ENCODE assay signal across 8 mouse cellular contexts in the genomic region with DNA sequence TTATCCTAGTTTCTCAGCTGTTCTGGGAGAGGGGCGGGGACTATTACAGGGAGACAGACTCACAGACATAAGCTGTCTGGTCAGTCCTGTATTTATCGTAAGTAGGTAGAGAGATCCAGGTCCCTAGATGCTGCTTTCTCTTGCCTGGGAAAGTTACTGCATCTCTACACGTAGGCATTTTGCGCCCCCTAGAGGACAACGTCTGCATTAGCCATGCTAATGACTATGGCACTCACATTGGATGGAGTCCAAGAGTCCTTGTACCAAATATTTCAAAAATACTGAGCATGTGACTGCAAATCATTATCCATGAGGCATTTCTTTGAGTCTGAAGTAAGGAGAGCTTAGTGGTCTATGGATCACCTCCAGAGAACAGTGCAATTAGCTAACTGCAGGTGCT. TPM values are rescaled to one million over a fixed set of nuclear protein-coding genes. Genes with fewer than 3 reads are reported as not detected.
DNase-seq lines count a peak whose midpoint lies in the region.
"Had no signal": no experiment of that assay in that cellular context is flagged by ENCODE, and none has a peak within 500 bp of the region (broad histone marks: within the 10 kb centered on the region; RNA-seq: fewer than 3 reads in every experiment).

No protein-coding gene starts in this region.

- WGBS in embryonic facial prominence, embryonic 10.5 days = 24% methylated on average over 5 of the region's 5 CpGs

- peaks cover 21% of the 10 kb centered on the region for H3K4me1 ChIP-seq in embryonic facial prominence, embryonic 10.5 days
- H3K4me1 ChIP-seq: stomach, embryonic 15.5 days had no signal

- H3K36me3 ChIP-seq in embryonic facial prominence, embryonic 10.5 days (replicated peaks) = no peaks in the 10 kb centered on the region
- H3K36me3 ChIP-seq: stomach, embryonic 15.5 days had no signal

- H3K9me3 ChIP-seq in embryonic facial prominence, embryonic 10.5 days = no peaks in the 10 kb centered on the region
- H3K9me3 ChIP-seq: stomach, embryonic 15.5 days had no signal

- no peak overlapping the region for H3K27ac ChIP-seq in embryonic facial prominence, embryonic 10.5 days (replicated peaks)
- H3K27ac ChIP-seq: stomach, embryonic 15.5 days had no signal

- DNase-seq in urinary bladder, postnatal 25 days (ENCODE audit: low spot score) = peak; percentile 57
- DNase-seq in urinary bladder, postnatal 10 days (ENCODE audit: low spot score) = no peak
- DNase-seq in adrenal gland, postnatal 36 days = peak; percentile 80 to 83
- peak; percentile 68 for DNase-seq in embryonic facial prominence, embryonic 10.5 days (ENCODE audit: low spot score)
- peak; percentile 69 to 81 for DNase-seq in kidney, adult 8-10 months
- DNase-seq in lung, adult 18-20 months = peak; percentile 41 to 56
- peak; percentile 33 for DNase-seq in skeletal muscle tissue, adult 2 months (ENCODE audit: low read depth, low spot score)

- no peaks in the 10 kb centered on the region for H3K27me3 ChIP-seq in embryonic facial prominence, embryonic 10.5 days (replicated peaks; ENCODE audit: low read depth, poor library complexity, severe bottlenecking)
- H3K27me3 ChIP-seq: stomach, embryonic 15.5 days had no signal

- H3K4me3 ChIP-seq in embryonic facial prominence, embryonic 10.5 days = no peak overlapping the region
- H3K4me3 ChIP-seq: stomach, embryonic 15.5 days had no signal

RNA-seq across cellular contexts. Expression of gene Cnnm1, which starts 38.7 kb away (rescaled TPM):
- under 1 TPM; 0.10 to 0.16 TPM for total RNA-seq in adrenal gland, postnatal 36 days (2021)
- 0.16 and 0.31 TPM in 2 replicates for polyA plus RNA-seq in embryonic facial prominence, embryonic 10.5 days (2016; fragmentation: Nextera tagmentation; extraction: Ambion mirVana)

RNA-seq across cellular contexts. Expression of gene Got1, which starts 45.5 kb away (rescaled TPM):
- 100 to 1,000 TPM; 279 to 345 TPM for total RNA-seq in adrenal gland, postnatal 36 days (2021)
- polyA plus RNA-seq in embryonic facial prominence, embryonic 10.5 days (2016; fragmentation: Nextera tagmentation; extraction: Ambion mirVana) = 55.4 and 57.9 TPM in 2 replicates
